Mouse (Mus musculus) heart, embryonic 10.5 days (tissue): ENCODE results near the gene Gm20721. TPM values are rescaled to one million over a fixed set of nuclear protein-coding genes. Genes with fewer than 3 reads are reported as not detected.

Experiments
- DNase-seq: peaks from one replicate; pipeline ENCODE4 v3.0.0-alpha.2; 2017; ENCODE audit warnings: low spot score
- H3K27ac ChIP-seq: fragments of 300-500 bp; sonication (generic); 2 replicates; pipeline ENCODE4 v1.5.1; 2016; ENCODE audit warnings: mild to moderate bottlenecking
- H3K27me3 ChIP-seq: fragments of 300-500 bp; sonication (generic); 2 replicates; pipeline ENCODE4 v1.6.1; 2016; ENCODE audit warnings: mild to moderate bottlenecking; ENCODE audit not compliant: poor library complexity, insufficient read depth, severe bottlenecking
- H3K36me3 ChIP-seq: fragments of 300-500 bp; sonication (generic); 2 replicates; pipeline ENCODE4 v1.6.1; 2016; ENCODE audit warnings: mild to moderate bottlenecking, moderate library complexity
- H3K4me1 ChIP-seq: fragments of 300-500 bp; sonication (generic); 2 replicates; pipeline ENCODE4 v1.6.1; 2016; ENCODE audit warnings: mild to moderate bottlenecking
- H3K4me3 ChIP-seq: fragments of 300-500 bp; sonication (generic); 2 replicates; pipeline ENCODE4 v1.5.1; 2016; ENCODE audit warnings: mild to moderate bottlenecking, moderate library complexity
- H3K9me3 ChIP-seq: fragments of 300-500 bp; sonication (generic); 2 replicates; pipeline ENCODE4 v1.6.1; 2016; ENCODE audit warnings: mild to moderate bottlenecking, moderate library complexity
- WGBS: fragments of 180-500 bp; shearing (Covaris S2); methylation state at CpG from one replicate; pipeline ENCODE4 v1.1.7; 2016; 5-methylcytosine and 5-hydroxymethylcytosine counted together
- polyA plus RNA-seq: library from polyadenylated mRNA; unstranded; fragments of >200 nt; fragmentation: Nextera tagmentation; extraction: Ambion mirVana; gene quantifications from 2 replicates; pipeline ENCODE4 v1.2.1, GENCODE M21; 2016

Gene Gm20721
- polyA plus RNA-seq, 1 experiment from 2014 or later: 20.6 TPM

DNA sequence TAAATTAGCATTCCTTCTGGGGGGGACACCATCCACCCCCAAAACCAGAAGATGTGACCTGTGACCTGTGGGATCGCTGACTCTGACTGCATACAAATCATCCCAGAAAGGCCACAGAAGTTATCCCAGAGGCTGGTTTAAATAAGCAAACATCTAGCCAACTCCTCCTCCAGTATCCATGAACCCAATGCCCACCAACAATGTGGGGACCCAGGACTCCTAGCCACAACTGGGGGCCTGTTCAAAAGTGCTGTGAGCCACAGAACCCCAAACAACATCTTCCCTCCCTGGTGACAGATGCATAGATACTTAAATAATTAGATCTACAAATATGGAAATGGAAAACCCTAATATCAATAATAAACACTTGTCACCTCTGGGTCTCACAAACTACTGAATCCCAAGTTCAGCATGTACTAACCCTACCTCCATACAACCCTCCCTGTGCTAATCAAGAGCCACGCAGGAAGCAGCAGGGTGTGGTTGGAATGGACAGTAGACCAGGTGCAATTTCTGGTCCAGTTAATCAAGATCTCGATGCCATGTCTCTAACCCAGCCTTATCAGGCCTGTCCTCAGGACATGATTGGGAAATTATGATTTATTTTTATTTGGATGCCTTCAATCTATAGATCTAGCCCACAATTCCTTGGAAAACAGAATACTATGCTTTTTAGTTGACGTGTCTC lies 5.5 kb downstream of the Gm20721 start:
- 82% methylated on average over 4 of the region's 4 CpGs for WGBS
- Histone ChIP-seq H3K27me3 (no peaks in the 10 kb centered on the region), H3K4me1 (peaks cover 82% of the 10 kb centered on the region), H3K27ac (no peak overlapping the region), H3K36me3 (peaks cover 55% of the 10 kb centered on the region), H3K4me3 (no peak overlapping the region), H3K9me3 (no peaks in the 10 kb centered on the region)
- no peak for DNase-seq

- Histone ChIP-seq H3K9me3 (no peaks in the 10 kb centered on the region), H3K4me3 (no peak overlapping the region), H3K36me3 (peaks cover 48% of the 10 kb centered on the region), H3K4me1 (peaks cover 86% of the 10 kb centered on the region), H3K27ac (no peak overlapping the region), H3K27me3 (no peaks in the 10 kb centered on the region)
- DNase-seq: no peak
- WGBS: 96% methylated on average over 3 of the region's 3 CpGs
These were observed 6.2 kb downstream of the Gm20721 start for GRCm38 (mm10) chr2:174340229-174340892.

DNA sequence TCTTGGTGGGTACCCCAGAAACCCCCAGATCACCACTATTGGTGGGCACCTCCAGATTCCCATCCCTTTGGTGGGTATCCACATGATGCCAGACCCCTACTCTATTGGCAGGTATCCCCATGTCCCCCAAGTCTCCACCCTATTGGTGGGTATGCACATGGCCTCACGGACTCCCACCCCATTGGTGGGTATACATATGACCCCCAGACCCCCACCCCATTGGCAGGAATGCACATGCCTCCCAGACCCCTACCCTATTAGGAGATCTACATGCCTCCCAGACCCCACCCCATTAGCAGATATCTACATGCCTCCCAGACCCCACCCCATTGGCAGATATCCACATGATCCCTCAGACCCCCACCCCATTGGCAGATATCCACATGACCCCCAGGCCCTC lies 6.8 kb downstream of the Gm20721 start:
- 95% methylated on average over 1 of the region's 1 CpGs for WGBS
- H3K36me3 ChIP-seq: peaks cover 42% of the 10 kb centered on the region
- H3K27ac ChIP-seq: no peak overlapping the region
- no peaks in the 10 kb centered on the region for H3K27me3 ChIP-seq
- peaks cover 89% of the 10 kb centered on the region for H3K4me1 ChIP-seq
- H3K9me3 ChIP-seq: no peaks in the 10 kb centered on the region
- no peak for DNase-seq
- no peak overlapping the region for H3K4me3 ChIP-seq

DNA sequence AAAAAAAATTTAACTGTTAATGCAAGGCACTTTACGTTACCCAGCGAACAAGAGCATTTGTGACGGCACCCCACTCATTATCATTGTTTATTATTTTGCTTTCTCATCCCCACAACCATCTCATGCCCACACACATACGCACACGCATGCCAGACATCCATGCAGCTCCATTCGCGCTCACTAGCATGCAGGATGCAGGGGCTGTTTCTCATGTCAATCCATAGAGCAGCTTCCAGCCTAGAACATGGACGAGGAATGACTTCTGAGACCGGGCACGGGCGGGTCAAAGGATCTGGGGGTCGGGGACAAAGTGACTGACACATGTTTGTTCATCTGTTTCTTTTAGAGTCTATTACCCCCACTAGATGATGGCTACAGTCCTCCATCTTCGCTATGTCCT lies 9.2 kb downstream of the Gm20721 start:
- Histone ChIP-seq H3K9me3 (no peaks in the 10 kb centered on the region), H3K36me3 (peaks cover 34% of the 10 kb centered on the region), H3K27ac (0 out of 2 replicates have a peak overlapping the region, but pooled peaks have one; percentile 25), H3K4me1 (peaks cover 92% of the 10 kb centered on the region), H3K4me3 (no peak overlapping the region), H3K27me3 (no peaks in the 10 kb centered on the region)
- no peak for DNase-seq
- 88% methylated on average over 13 of the region's 13 CpGs for WGBS

- Histone ChIP-seq H3K4me3 (peak overlapping the region; percentile 34), H3K27me3 (no peaks in the 10 kb centered on the region), H3K36me3 (peaks cover 16% of the 10 kb centered on the region), H3K27ac (peak overlapping the region; percentile 60; the same call in 1 of the 2 replicates), H3K4me1 (peaks cover 67% of the 10 kb centered on the region), H3K9me3 (no peaks in the 10 kb centered on the region)
- 71% methylated on average over 10 of the region's 10 CpGs for WGBS
- DNase-seq: no peak
These were observed 12.1 kb downstream of the Gm20721 start for GRCm38 (mm10) chr2:174334415-174334814.

DNA sequence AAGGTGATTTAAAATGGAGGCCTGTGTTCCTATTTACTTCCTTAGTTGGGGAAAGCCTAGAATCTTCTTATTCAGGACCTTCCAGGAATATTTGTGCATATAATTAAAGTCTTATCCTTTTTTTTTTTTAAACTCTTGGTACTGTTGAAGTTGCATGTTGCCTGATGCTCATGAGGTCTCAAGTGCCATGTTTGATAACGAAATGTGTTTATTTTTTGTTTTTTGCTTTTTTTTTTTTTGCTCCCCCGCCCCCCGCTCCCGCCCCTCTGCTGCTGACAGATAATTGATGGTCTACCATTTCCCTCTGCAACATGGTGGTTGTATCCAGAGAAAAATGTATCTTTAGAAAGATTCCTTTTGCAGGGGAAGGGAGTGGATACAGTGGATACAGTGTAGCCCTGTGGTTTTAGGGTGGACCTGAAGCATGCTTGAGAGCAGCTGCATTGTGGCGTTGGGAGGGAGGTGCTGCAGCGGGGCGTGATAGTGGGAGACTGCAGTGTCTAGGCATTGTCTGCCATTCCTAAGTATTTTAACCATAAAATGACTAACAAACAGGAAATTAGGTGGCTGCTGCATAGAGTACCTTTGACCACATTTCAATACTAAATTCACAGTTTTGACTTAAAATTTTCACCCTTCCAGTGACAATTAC lies 13.1 kb downstream of the Gm20721 start:
- Histone ChIP-seq H3K27me3 (no peaks in the 10 kb centered on the region), H3K9me3 (no peaks in the 10 kb centered on the region), H3K36me3 (peaks cover 14% of the 10 kb centered on the region), H3K27ac (0 out of 2 replicates have a peak overlapping the region, but pooled peaks have one; percentile 6), H3K4me3 (peak overlapping the region; percentile 97), H3K4me1 (peaks cover 68% of the 10 kb centered on the region)
- 48% methylated on average over 7 of the region's 7 CpGs for WGBS
- DNase-seq: no peak

DNA sequence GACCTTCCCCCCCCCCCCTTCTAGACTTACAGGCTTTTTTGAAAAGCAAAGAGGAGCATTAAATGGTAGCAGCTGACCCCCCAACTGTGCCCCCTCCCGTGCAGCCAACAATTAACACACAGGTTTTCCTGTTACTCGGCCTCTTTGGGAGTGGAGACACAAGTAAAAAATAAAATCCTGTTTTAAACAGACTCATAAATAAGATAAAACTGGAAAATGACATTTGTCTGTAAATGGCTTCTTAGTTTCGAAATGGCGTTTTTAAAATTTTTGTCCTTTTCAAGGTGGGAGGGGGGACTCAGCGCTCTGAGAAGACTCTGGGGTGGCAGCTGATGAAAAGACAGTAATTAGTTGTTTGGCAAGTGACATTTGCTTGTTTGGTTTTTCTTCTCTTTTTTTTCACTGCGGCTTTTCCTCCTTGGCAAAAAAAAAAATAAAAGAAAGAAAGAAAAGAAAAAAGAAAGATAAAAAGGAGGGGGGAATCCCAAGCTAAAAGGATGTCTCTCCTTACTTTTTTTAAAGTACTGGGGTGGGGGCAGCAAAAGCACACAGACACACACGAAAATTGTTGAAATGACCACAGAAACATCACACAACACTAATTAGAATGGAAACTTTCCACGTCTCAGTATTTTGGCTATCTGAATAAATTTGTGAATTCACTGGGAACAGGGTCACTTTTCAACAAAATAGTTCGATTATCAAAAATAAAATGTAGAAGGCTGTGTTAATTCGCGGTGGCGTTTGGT lies 15.1 kb downstream of the Gm20721 start:
- Histone ChIP-seq H3K27me3 (no peaks in the 10 kb centered on the region), H3K27ac (peak overlapping the region; percentile 99), H3K4me3 (peak overlapping the region; percentile 97), H3K4me1 (peaks cover 54% of the 10 kb centered on the region), H3K36me3 (peaks cover 10% of the 10 kb centered on the region), H3K9me3 (0 out of 2 replicates have a peak, but pooled peaks cover 3% of the 10 kb centered on the region)
- 31% methylated on average over 12 of the region's 12 CpGs for WGBS
- DNase-seq: no peak

DNA sequence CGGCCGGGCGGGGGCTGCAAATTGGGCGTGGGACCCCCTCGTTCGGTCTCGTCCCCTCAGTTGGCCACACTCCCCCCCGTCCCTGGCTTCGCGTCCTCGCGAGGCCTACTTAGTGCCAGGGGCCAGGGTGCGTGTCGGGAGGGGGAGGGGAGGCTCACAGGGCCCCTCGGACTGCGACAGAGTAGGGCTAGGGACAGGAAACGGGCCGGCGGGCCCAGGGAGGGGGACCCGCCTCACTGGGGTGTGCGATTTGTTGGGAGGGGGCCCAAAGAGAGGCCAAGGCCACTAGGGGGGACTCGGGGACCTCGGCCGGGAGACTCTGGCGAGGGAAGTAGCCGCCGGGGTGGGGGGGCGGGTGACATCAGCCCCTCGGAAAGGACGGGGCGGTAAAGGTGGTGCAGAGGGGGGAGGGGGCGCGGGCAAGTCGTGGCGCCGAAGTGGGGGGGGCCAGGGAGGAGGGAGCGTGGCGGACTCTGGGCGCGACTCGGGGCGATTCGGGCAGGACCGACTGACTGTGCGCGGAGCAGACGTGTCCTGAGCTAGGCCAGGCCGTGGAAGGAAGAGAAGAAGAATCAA lies 15.8 kb downstream of the Gm20721 start:
- Histone ChIP-seq H3K9me3 (0 out of 2 replicates have a peak, but pooled peaks cover 3% of the 10 kb centered on the region), H3K27me3 (no peaks in the 10 kb centered on the region), H3K36me3 (peaks cover 8% of the 10 kb centered on the region), H3K27ac (peak overlapping the region; percentile 99), H3K4me1 (peaks cover 49% of the 10 kb centered on the region), H3K4me3 (peak overlapping the region; percentile 97)
- WGBS: 1% methylated on average over 48 of the region's 48 CpGs
- peak; percentile 92 for DNase-seq

- H3K27me3 ChIP-seq: no peaks in the 10 kb centered on the region
- peak; percentile 92 for DNase-seq
- under 1% methylated on average over 111 of the region's 131 CpGs for WGBS
- H3K4me1 ChIP-seq: peaks cover 42% of the 10 kb centered on the region
- H3K36me3 ChIP-seq: peaks cover 8% of the 10 kb centered on the region
- 0 out of 2 replicates have a peak, but pooled peaks cover 3% of the 10 kb centered on the region for H3K9me3 ChIP-seq
- H3K27ac ChIP-seq: peak overlapping the region; percentile 99
- H3K4me3 ChIP-seq: peak overlapping the region; percentile 97
These were observed 16.6 kb downstream of the Gm20721 start for GRCm38 (mm10) chr2:174329663-174330615.

DNA sequence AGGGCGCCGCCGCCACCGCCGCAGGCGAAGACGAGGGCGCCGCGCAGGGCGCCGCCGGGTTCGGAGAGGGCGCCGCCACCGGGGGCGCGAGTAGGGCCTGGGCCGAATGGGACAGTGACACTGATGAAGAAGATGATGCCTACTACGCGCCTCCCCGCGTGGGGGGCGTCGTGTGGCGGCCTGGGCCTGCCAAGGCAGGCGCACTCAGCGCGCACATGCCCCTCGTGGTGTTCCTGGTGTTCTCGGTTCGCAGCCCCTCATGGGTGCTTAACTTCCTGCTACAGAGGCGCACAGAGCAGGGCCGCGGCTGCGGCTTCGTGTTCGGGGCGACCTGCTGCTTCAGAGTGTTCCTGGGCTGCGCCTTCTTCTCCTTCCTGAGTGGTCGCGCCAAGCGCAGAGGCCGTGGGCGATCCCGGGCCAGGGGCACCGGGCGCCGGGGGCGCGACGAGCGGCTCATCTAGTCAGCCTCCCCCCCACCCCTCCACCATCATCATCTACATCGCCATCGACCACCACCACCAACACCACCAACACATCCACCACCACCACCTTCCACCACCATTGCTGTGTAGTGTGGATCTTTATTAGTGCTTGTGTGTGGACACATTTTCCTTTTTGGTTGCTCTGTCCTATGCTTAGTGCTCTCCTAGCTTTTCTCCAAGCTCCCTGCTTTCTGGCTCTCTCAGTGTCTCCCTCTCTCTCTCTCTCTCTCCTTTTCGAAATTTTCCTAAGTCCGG lies 17.4 kb downstream of the Gm20721 start:
- WGBS: 35% methylated on average over 58 of the region's 58 CpGs

GRCm38 (mm10) chr2:174328358-174328905 lies 18.1 kb downstream of the Gm20721 start:
- Histone ChIP-seq H3K4me3 (peak overlapping the region; percentile 97), H3K27me3 (no peaks in the 10 kb centered on the region), H3K36me3 (no peaks in the 10 kb centered on the region), H3K27ac (peak overlapping the region; percentile 99), H3K9me3 (0 out of 2 replicates have a peak, but pooled peaks cover 3% of the 10 kb centered on the region), H3K4me1 (peaks cover 27% of the 10 kb centered on the region)
- WGBS: 56% methylated on average over 46 of the region's 46 CpGs
- no peak for DNase-seq

More for the DNA sequence above, 17.4 kb downstream of the Gm20721 start:
- Histone ChIP-seq H3K36me3 (0 out of 2 replicates have a peak, but pooled peaks cover under 1% of the 10 kb centered on the region), H3K27me3 (no peaks in the 10 kb centered on the region), H3K4me3 (peak overlapping the region; percentile 97), H3K9me3 (0 out of 2 replicates have a peak, but pooled peaks cover 3% of the 10 kb centered on the region), H3K4me1 (peaks cover 34% of the 10 kb centered on the region), H3K27ac (peak overlapping the region; percentile 99)
- DNase-seq: peak; percentile 82
